Mouse (Mus musculus) heart, embryonic 15.5 days (tissue): Measurements from ENCODE around the gene Rnf212. TPM values are rescaled to one million over a fixed set of nuclear protein-coding genes. Genes with fewer than 3 reads are reported as not detected.
"Not testable (repeated sequence)": the region's sequence is repeated elsewhere in the genome, so short reads cannot be mapped to it uniquely, and the experiment has no call there.

Experiments
- ATAC-seq: fragments of 200-750 bp; cut with Nextera tagmentation; replicated peaks from 2 replicates; pipeline ENCODE4 v1.8.0; 2017; ENCODE audit warnings: low read depth, moderate TSS enrichment; ENCODE audit not compliant: insufficient number of reproducible peaks, insufficient read depth, low FRiP score
- H3K27ac ChIP-seq: fragments of 300-500 bp; sonication (generic); 2 replicates; pipeline ENCODE4 v1.5.1; 2015; ENCODE audit warnings: mild to moderate bottlenecking, inconsistent platforms
- H3K27me3 ChIP-seq: fragments of 300-500 bp; sonication (generic); 2 replicates; pipeline ENCODE4 v1.6.1; 2015; ENCODE audit warnings: inconsistent platforms
- H3K36me3 ChIP-seq: fragments of 300-500 bp; sonication (generic); 2 replicates; pipeline ENCODE4 v1.6.1; 2015; ENCODE audit warnings: mild to moderate bottlenecking, inconsistent platforms
- H3K4me1 ChIP-seq: fragments of 300-500 bp; sonication (generic); replicated peaks from 2 replicates; pipeline ENCODE4 v1.6.1; 2015; ENCODE audit warnings: inconsistent platforms
- H3K4me2 ChIP-seq: fragments of 300-500 bp; sonication (generic); 2 replicates; pipeline ENCODE4 v1.6.1; 2015; ENCODE audit warnings: inconsistent platforms, mild to moderate bottlenecking, moderate library complexity
- H3K4me3 ChIP-seq: fragments of 300-500 bp; sonication (generic); 2 replicates; pipeline ENCODE4 v1.5.1; 2015; ENCODE audit warnings: mild to moderate bottlenecking, inconsistent platforms
- H3K9ac ChIP-seq: fragments of 300-500 bp; sonication (generic); 2 replicates; pipeline ENCODE4 v1.6.1; 2015; ENCODE audit warnings: mild to moderate bottlenecking, inconsistent platforms
- H3K9me3 ChIP-seq: fragments of 300-500 bp; sonication (generic); replicated peaks from 2 replicates; pipeline ENCODE4 v1.6.1; 2016; ENCODE audit warnings: inconsistent platforms
- WGBS: fragments of 180-500 bp; shearing (Covaris S2); methylation state at CpG from one replicate; pipeline ENCODE4 v1.1.7; 2015; ENCODE audit warnings: mixed read lengths; 5-methylcytosine and 5-hydroxymethylcytosine counted together
- polyA plus RNA-seq: library from polyadenylated mRNA; unstranded; fragments of >200 nt; fragmentation: Nextera tagmentation; extraction: Ambion mirVana; gene quantifications from 2 replicates; pipeline ENCODE4 v1.2.1, GENCODE M21; 2015

Gene Rnf212
- polyA plus RNA-seq = not detected in 2 replicates

- Histone ChIP-seq H3K4me1 (no peaks in the 10 kb centered on the region), H3K4me2 (no peak within 1 kb of the TSS), H3K27me3 (no peaks in the 10 kb centered on the region), H3K9me3 (no peaks in the 10 kb centered on the region), H3K27ac (no peak within 1 kb of the TSS), H3K9ac (no peak within 1 kb of the TSS), H3K4me3 (no peak within 1 kb of the TSS), H3K36me3 (no peaks in the 10 kb centered on the region)
- ATAC-seq = no peak
- 66% methylated on average over 40 of the region's 40 CpGs for WGBS
Measured at GRCm38 (mm10) chr5:108774630-108775306, at the start of gene Rnf212. Gene Rnf212, minus strand, starts transcription at chr5:108774982.

- WGBS = 63% methylated on average over 2 of the region's 2 CpGs
- Histone ChIP-seq H3K4me3 (no peak overlapping the region), H3K4me2 (no peak overlapping the region), H3K27ac (no peak overlapping the region), H3K27me3 (no peaks in the 10 kb centered on the region), H3K36me3 (no peaks in the 10 kb centered on the region), H3K4me1 (no peaks in the 10 kb centered on the region), H3K9me3 (no peaks in the 10 kb centered on the region), H3K9ac (no peak overlapping the region)
- ATAC-seq = no peak
Measured at GRCm38 (mm10) chr5:108823276-108823675, 48.5 kb upstream of the Rnf212 start.

- not testable (repeated sequence) for H3K27me3 ChIP-seq, H3K4me2 ChIP-seq, H3K9me3 ChIP-seq, H3K4me1 ChIP-seq, H3K9ac ChIP-seq, H3K4me3 ChIP-seq, H3K27ac ChIP-seq, H3K36me3 ChIP-seq, ATAC-seq
- WGBS = 61% methylated on average over 2 of the region's 2 CpGs
Measured at GRCm38 (mm10) chr5:108808750-108809149, 34.0 kb upstream of the Rnf212 start, which contains the start of gene Vmn2r8. Gene Vmn2r8, minus strand, starts transcription at chr5:108808850.

GRCm38 (mm10) chr5:108803646-108804045 lies 28.9 kb upstream of the Rnf212 start:
- H3K36me3 ChIP-seq = no peaks in the 10 kb centered on the region
- H3K27me3 ChIP-seq = no peaks in the 10 kb centered on the region
- WGBS = 37% methylated on average over 1 of the region's 1 CpGs
- no peak for ATAC-seq
- no peak overlapping the region for H3K4me2 ChIP-seq
- no peaks in the 10 kb centered on the region for H3K4me1 ChIP-seq
- H3K9ac ChIP-seq = no peak overlapping the region
- no peaks in the 10 kb centered on the region for H3K9me3 ChIP-seq
- H3K4me3 ChIP-seq = no peak overlapping the region
- H3K27ac ChIP-seq = no peak overlapping the region

GRCm38 (mm10) chr5:108795263-108795662 lies 20.5 kb upstream of the Rnf212 start, which contains the start of gene Tmed11:
Gene Tmed11, minus strand, starts transcription at chr5:108795363.
- H3K4me1 ChIP-seq = not testable (repeated sequence)
- 60% methylated on average over 2 of the region's 2 CpGs for WGBS

GRCm38 (mm10) chr5:108790385-108790784 lies 15.6 kb upstream of the Rnf212 start:
- not testable (repeated sequence) for ATAC-seq
- 29% methylated on average over 1 of the region's 1 CpGs for WGBS

More at GRCm38 (mm10) chr5:108795263-108795662, 20.5 kb upstream of the Rnf212 start, which contains the start of gene Tmed11:
- not testable (repeated sequence) for H3K4me3 ChIP-seq, H3K9ac ChIP-seq, H3K9me3 ChIP-seq, H3K4me2 ChIP-seq, ATAC-seq, H3K36me3 ChIP-seq, H3K27me3 ChIP-seq, H3K27ac ChIP-seq

GRCm38 (mm10) chr5:108760002-108760401 lies 14.8 kb downstream of the Rnf212 start:
- Histone ChIP-seq H3K4me1 (no peaks in the 10 kb centered on the region), H3K36me3 (no peaks in the 10 kb centered on the region), H3K27me3 (no peaks in the 10 kb centered on the region), H3K9ac (no peak overlapping the region), H3K9me3 (no peaks in the 10 kb centered on the region), H3K4me3 (no peak overlapping the region), H3K4me2 (no peak overlapping the region), H3K27ac (no peak overlapping the region)
- no peak for ATAC-seq
- WGBS = 71% methylated on average over 2 of the region's 2 CpGs

More at GRCm38 (mm10) chr5:108790385-108790784, 15.6 kb upstream of the Rnf212 start:
- H3K27ac ChIP-seq, H3K9me3 ChIP-seq, H3K4me3 ChIP-seq, H3K27me3 ChIP-seq, H3K4me2 ChIP-seq, H3K9ac ChIP-seq, H3K36me3 ChIP-seq, H3K4me1 ChIP-seq: not testable (repeated sequence)

- Histone ChIP-seq H3K27ac (no peak overlapping the region), H3K4me2 (no peak overlapping the region), H3K27me3 (no peaks in the 10 kb centered on the region), H3K9ac (no peak overlapping the region), H3K4me1 (no peaks in the 10 kb centered on the region), H3K4me3 (no peak overlapping the region), H3K9me3 (no peaks in the 10 kb centered on the region), H3K36me3 (no peaks in the 10 kb centered on the region)
- no peak for ATAC-seq
- WGBS = 43% methylated on average over 3 of the region's 3 CpGs
Measured at GRCm38 (mm10) chr5:108758396-108758795, 16.4 kb downstream of the Rnf212 start.

GRCm38 (mm10) chr5:108751258-108751657 lies 23.5 kb downstream of the Rnf212 start:
- not testable (repeated sequence) for H3K4me2 ChIP-seq, H3K4me1 ChIP-seq, H3K9me3 ChIP-seq, H3K27ac ChIP-seq, H3K36me3 ChIP-seq, H3K9ac ChIP-seq, ATAC-seq, H3K4me3 ChIP-seq, H3K27me3 ChIP-seq
- WGBS = 79% methylated on average over 4 of the region's 4 CpGs

- H3K27me3 ChIP-seq = no peaks in the 10 kb centered on the region
- ATAC-seq = no peak
- no peak overlapping the region for H3K4me3 ChIP-seq
- H3K4me2 ChIP-seq = no peak overlapping the region
- no peak overlapping the region for H3K27ac ChIP-seq
- no peaks in the 10 kb centered on the region for H3K9me3 ChIP-seq
- WGBS = 50% methylated on average over 5 of the region's 5 CpGs
- H3K4me1 ChIP-seq = no peaks in the 10 kb centered on the region
- no peak overlapping the region for H3K9ac ChIP-seq
- H3K36me3 ChIP-seq = no peaks in the 10 kb centered on the region
Measured at GRCm38 (mm10) chr5:108750328-108751210, 24.2 kb downstream of the Rnf212 start.

- H3K36me3 ChIP-seq = no peaks in the 10 kb centered on the region
- H3K4me1 ChIP-seq = no peaks in the 10 kb centered on the region
- H3K27ac ChIP-seq = no peak overlapping the region
- H3K9me3 ChIP-seq = no peaks in the 10 kb centered on the region
- H3K9ac ChIP-seq = no peak overlapping the region
- no peak overlapping the region for H3K4me2 ChIP-seq
- 83% methylated on average over 3 of the region's 3 CpGs for WGBS
- no peak overlapping the region for H3K4me3 ChIP-seq
- no peaks in the 10 kb centered on the region for H3K27me3 ChIP-seq
- ATAC-seq = no peak
Measured at GRCm38 (mm10) chr5:108744629-108745028, 30.2 kb downstream of the Rnf212 start.
